Mouse (Mus musculus) megakaryocyte, embryonic 14.5 days (primary cell): ENCODE data around the gene Dpp8.

ENCODE experiments used
- FLI1 ChIP-seq: IDR thresholded peaks from 2 replicates; pipeline ENCODE4 v1.6.1; 2012; ENCODE audit warnings: low read length, inconsistent platforms, mixed read lengths
- GATA1 ChIP-seq: IDR thresholded peaks from 3 replicates; pipeline ENCODE4 v1.6.1; 2012; ENCODE audit warnings: mixed read lengths, low read length, inconsistent platforms, borderline replicate concordance

- no peak for TF ChIP-seq GATA1
- no peak for TF ChIP-seq FLI1
These were observed 9.6 kb upstream of the Dpp8 start for GRCm38 (mm10) chr9:65022580-65023135.
